Mouse (Mus musculus) brain, embryonic 18.5 days (tissue): ENCODE measurements around the gene Sec23b.

Experiments used
- DNase-seq: peaks from one replicate; pipeline ENCODE4 v3.0.0-alpha.2; 2012; ENCODE audit warnings: low read depth, low spot score

Sec23b gene

DNA sequence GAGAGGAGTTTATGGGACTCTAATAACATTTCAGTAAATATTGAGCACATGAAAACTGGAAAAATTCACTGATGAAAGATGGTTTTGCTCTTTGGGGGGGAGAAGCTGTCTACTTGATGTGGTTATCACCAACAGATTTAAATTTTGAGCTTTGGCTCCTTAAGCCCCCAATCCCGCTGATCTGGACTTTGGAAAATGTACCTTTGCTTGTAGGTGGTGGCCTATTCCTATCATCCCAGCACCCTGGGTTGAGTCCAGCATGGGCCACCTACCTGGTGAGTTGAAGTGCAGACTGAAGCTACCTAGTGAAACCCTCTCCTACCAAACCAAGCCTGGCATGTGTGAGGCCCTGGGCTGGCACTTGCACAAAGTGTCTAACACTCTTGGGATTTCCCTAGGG lies 45.5 kb downstream of the Sec23b start:
- no peak for DNase-seq

DNA sequence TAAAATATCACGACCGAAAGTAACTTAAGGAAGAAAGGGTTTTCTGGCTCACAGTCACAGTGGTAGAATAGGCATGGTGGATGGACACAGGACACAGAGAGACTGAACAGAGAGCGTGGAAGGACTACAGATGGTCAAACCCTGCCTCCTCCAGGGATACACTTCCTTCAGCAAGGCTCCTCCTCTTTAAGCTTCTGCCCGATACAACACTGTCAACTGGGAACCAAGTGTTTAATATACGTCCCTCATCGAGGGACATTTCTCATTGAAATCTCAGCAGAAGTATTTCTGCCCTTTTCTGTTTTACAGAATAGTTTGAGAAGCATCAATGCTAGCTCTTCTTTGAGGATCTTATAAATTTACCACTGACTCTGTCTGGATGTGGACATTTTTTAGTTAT lies 57.9 kb downstream of the Sec23b start:
- DNase-seq: no peak

DNA sequence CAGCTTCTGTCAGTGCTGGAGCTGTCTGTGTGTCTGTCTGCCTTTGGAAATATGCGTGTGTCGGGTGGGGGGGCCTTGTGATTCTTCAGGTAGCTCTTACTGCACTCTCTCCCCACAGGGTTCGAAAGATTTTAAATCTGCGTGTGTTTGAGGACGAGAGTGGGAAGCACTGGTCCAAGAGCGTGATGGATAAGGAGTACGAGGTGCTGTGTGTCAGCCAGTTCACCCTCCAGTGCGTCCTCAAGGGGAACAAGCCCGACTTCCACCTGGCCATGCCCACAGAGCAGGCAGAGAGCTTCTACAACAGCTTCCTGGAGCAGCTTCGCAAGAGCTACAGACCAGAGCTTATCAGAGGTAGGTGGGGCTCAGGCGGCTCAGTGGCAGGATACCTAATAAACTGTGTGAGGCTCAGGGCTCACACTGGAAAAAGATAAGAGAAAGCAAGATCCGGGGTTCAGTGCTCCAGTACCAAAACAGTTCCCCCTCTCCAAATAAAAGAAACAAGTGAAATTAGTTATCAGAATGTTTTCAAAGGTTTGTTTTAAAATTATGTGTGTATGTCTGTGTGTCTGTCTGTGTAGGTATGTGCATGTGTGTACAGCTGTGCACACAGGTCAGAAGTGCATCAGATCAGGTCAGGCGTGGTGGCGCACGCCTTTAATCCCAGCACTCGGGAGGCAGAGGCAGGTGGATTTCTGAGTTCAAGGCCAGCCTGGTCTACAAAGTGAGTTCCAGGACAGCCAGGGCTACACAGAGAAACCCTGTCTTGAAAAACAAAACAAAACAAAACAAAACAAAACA lies 61.2 kb downstream of the Sec23b start:
- no peak for DNase-seq

DNA sequence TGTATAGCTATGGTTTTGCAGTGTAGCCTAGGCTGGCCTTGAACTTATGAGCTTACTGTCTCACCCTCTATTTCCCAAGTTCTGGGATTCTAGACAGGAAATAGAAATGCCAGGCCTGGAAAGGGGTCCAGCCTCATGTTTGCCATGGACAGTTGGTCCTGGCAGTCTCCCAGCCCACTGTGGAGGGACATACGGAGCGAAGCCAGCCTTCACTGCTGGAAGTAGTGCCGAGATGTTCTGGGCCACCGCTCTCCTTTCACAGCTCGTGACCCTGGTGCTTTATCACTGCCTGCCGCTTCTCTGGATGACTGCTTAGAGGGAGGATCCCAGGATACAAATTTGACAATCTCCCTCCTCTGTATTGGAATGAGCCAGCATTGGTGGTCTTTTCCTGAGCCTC lies 65.5 kb downstream of the Sec23b start:
- DNase-seq: no peak

DNA sequence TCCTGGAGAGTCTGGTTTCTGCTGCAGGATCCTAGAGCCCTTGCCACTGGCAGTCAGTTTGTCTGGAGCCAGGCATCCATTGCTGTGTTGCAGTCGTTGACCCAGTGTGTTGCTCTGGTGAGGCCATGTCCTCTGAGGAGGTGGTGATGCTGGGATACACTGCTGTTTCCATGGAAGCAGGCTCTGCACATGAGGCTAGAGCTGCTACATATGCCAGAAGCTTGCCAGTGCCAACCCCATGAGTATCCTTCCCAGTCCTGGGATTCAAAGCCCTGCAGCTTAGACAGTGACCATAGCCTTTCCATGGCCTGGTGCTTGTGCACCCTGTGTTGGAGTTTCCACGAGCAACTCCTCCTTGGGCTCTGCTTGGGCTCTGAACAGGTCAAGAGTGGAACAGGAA lies 77.5 kb downstream of the Sec23b start:
- DNase-seq: no peak

DNA sequence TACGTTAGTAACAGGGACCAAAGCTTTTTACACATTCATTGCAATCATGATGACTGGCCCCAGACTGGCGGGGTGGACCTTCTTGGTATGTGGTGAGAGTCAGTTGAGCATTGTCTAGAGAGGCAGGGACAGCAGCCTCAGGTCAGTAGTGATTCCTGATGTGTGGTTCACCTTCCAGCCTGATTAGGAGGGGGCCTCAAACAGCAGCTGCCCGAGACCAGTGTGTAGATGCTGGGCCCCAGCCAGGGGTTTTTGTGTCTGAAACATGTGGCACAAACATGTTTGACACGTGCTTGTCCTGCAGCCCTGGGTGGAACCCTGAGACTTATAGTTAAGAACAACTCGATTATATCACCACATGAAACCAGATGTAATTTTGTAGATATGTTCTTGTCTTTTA lies 78.2 kb downstream of the Sec23b start:
- no peak for DNase-seq

DNA sequence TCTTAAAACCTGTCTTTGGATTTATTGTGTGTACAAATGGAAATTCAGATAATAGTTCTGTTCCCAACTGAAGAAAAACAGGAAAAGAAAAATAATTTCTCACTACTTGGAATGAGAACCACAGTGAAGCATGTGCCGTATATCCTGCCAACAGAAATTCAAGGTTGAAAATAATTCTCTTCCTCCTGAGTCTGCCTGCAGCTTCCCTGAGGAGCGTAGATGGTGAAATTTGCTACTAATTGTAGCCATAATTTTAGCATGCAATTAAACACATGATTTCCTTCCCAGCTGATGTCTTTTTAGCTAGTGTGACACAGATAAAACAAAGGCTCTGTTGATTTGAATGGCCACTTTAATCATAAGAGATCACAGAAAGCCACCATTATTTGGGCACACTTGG lies 78.7 kb downstream of the Sec23b start:
- no peak for DNase-seq

DNA sequence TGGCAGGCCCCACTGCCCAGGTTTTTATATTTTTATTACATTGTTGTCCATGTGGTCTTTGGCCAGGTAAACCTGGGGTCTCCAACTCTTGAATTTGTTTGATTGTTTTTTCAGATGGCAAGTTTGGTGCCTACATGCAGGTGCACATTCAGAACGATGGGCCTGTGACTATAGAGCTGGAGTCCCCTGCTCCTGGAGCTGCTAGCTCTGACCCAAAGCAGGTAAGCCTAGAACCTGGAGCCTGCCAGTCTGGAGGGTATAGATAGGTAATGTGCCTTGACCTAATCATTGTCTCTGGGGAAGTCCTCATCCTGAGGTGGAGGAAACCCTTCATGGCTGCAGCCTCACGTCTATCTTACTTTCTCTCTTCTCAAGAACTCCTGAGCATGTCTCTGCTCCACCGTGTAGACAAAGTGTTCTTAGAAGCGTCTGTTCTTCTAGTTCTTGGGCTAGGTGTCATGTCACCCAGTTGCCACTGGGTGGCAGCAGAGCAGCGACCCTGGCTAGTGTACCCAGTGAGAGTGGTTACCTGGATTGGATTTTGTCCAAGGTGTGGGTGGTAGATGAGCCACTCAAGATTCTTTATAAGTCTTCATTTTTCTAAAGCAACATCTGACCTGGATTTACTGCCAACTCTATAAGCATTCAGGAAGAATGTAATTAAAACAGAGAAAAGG lies 79.8 kb downstream of the Sec23b start:
- no peak for DNase-seq

DNA sequence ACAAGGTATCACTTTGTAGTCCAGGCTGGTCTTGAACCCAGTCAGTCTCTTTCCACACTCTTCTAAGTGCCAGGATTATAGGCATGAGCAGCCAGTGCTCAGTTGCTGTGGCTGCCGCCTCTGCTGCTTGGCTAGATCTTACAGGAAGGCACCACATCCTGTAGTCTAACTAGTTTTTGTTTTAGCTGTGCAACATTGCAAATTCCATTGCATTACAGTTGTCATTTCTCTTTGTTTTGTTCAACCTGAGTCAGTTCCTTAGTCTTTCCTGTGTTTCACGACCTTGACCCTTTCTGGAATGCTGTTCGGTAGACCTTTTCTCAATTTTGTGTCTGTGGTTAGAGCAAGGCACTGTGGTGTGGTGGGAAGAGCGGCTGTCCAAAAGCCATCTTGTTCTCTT lies 81.2 kb downstream of the Sec23b start:
- DNase-seq: no peak

DNA sequence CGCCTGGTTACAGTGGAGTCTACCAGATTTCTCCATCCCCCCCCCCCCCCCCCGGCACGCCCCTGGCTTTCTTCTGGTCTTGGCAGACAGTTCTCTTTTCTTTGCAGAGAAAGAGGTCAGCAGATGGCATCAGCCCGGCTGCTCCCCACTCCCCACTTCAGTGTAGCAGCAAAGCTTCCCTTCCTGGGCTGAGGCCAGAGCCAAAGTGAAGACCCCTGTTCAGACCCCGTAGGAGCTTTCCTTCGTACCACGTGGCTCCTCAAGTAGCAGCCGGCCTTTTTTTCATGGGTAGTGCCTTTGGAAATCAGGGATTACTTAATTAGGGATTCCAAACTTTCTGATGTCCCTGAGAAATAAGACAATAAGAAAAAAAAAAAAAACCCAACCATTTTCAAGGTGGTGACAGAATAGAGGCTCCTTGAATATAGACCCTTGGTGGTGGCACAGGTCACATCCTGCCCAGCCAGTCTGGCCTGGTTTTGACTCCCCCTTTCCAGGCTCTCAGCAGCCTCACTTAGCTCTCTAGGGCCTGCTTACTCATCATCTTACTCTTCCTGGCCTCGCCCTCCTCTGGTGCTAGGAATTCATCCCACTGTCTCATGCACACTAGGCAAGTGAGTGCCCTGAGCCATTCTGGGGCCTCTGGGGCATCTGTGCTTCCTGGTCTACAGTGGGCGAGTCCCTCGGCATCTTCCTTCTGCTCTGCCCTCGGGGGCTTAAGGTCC lies 81.8 kb downstream of the Sec23b start:
- DNase-seq: no peak

DNA sequence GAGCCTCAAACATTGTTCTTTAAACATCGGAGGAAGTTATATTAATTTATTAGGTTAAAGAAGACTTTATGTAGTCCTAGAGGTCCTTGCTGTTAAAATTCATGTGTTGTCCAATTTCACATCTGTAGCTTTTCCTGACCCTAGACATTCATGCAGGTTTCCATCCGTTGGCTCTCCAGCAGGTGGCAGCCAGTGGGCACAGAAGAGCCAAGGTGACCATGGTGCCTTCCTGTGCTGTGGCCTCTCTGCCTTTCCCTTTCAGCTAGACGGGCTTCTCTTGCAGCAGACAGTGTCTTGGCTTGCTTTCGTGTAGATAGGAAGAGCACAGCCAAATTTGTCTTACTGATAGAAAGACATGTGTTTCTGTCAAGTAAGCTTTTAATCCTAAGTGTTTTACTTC lies 82.7 kb downstream of the Sec23b start:
- DNase-seq: no peak

DNA sequence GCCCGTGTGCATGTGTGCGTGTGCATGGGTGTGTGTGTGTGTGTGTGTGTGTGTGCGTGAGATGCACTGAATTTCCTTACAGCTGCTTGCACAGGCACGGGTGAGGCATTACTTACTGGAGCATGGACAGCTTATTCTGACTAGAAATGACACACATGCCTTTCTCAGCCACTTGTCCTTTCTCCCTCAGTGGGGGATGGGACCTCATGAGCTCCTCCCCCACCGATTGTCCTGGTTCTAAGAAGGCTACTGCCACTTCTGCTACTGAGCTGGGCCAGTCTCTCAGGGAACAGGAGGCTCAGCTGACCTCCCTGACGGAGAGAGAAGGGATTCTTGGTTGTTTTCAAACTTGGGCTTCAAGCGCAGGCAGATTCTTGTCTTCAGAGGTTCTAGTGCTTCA lies 84.1 kb downstream of the Sec23b start:
- DNase-seq: no peak
